1 mouse cellular context compared by ENCODE assay signal in the genomic region with DNA sequence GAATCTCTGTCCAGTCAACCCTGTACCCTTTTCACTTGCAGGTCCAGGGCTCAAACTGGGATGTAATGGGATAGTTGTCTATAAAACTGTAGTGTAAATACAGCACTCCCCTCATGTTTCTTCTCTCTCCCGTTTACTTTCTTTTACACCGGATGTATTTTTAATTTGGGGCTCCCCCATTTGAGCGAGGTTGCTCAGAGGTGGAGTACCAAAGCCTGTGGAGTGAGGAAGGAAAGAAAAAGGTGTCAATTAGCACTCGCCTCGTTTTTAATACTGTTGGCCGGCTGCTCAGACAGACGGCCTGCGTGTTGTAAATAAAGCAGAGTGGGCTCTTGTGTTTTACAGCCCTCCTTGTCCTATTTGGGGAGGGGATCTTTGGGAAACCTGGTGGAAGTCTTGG.
TF ChIP-seq lines count a peak whose summit lies in the region.

No protein-coding gene starts in this region.

TF ChIP-seq in MEL, 35 proteins besides CTCF, POLR2A, EP300 and RAD21 (continued from another document):
- TF ChIP-seq MXI1 (IDR thresholded peaks at IDR 0.05; ENCODE audit: low read depth, low read length) (no peak), TBP (IDR thresholded peaks at IDR 0.05; ENCODE audit: low read depth, low read length) (no peak), ZMIZ1 (IDR thresholded peaks at IDR 0.05; ENCODE audit: low read depth, low read length) (no peak), POLR2AphosphoS2 (IDR thresholded peaks at IDR 0.05; ENCODE audit: low read length) (no peak), ZNF384 (IDR thresholded peaks at IDR 0.05; ENCODE audit: low read depth, low read length) (no peak), CHD2 (IDR thresholded peaks at IDR 0.05; ENCODE audit: low read length) (no peak), SIN3A (IDR thresholded peaks at IDR 0.05; ENCODE audit: low read length) (no peak), MEF2A (IDR thresholded peaks at IDR 0.05; ENCODE audit: extremely low read depth, insufficient replicate concordance, low read depth, low read length, poor library complexity, severe bottlenecking) (no peak), NRF1 (IDR thresholded peaks at IDR 0.05; ENCODE audit: insufficient read depth, low read depth, low read length, poor library complexity, severe bottlenecking) (no peak), SMC3 (IDR thresholded peaks at IDR 0.05; ENCODE audit: low read depth, low read length) (no peak)
